In the genomic region with DNA sequence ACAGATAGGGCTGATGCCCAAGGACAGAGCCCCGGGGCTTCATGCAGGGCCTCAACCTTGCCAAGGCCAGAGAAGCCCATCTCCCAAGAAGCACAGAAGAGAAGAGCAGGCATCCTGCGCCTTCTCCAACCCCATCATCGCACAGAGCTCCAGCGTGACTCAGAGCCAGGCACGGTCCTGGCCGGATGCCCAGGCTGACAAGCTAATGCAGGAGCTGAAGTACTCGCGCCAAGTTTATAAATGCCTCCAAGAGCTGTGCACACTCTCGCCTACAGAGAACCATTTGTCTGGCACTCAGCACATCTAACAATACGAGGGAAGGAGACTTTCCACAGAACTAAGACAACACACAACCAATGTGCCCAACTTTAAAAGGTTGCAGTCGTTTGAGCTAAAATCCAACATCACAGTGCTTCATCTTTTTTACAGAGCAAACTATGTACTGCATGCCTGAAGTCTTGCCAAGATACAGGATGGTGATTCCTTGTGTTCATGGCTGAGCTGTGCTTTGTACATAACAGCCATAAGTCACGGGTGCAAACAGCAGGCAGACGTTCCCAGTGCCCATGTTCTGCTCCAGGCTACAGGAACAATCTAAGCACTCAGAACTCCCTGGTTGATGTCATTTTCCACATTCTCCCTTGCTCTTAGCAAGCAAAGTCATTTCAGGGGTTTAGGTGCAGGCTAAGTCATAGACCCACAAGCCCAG, we compare ENCODE assay signal across 8 mouse cellular contexts. TPM values are rescaled to one million over a fixed set of nuclear protein-coding genes. Genes with fewer than 3 reads are reported as not detected.
DNase-seq lines count a peak whose midpoint lies in the region; ATAC-seq and TF ChIP-seq lines count a peak whose summit lies in the region.

No protein-coding gene starts in this region.

- intact Hi-C loops in left cerebral cortex, adult 2 months (cut with DNase I), result no loop called here

- no peak; the same call in 1 of the 2 replicates for TF ChIP-seq CTCF in left cerebral cortex, adult 2 months (IDR thresholded peaks at IDR 0.05)

- peaks cover 22% of the 10 kb centered on the region for H3K4me1 ChIP-seq in intestine, embryonic 15.5 days (replicated peaks)
- peaks cover 21% of the 10 kb centered on the region for H3K4me1 ChIP-seq in stomach, embryonic 15.5 days

- H3K27ac ChIP-seq in intestine, embryonic 15.5 days, result peak overlapping the region; percentile 83
- no peak overlapping the region; the same call in 1 of the 2 replicates for H3K27ac ChIP-seq in left cerebral cortex, adult 2 months
- H3K27ac ChIP-seq in stomach, embryonic 15.5 days, result peak overlapping the region; percentile 93

- no peak overlapping the region for H3K4me3 ChIP-seq in intestine, embryonic 15.5 days (replicated peaks)
- H3K4me3 ChIP-seq in left cerebral cortex, adult 2 months, result no peak overlapping the region
- H3K4me3 ChIP-seq in stomach, embryonic 15.5 days (replicated peaks), result no peak overlapping the region

- peak; percentile 33 for DNase-seq in MN1 (ENCODE audit: low spot score)
- DNase-seq in cerebellum, adult 18-20 months, result peak; percentile 93
- peak; percentile 78 for DNase-seq in gastrocnemius, adult 8-10 months (ENCODE audit: low spot score in 2 of 2)
- DNase-seq in left cerebral cortex, adult 2 months (ENCODE audit: extremely low spot score in 1 of 2, low spot score in 2 of 2), result peak; percentile 91 to 94

- H3K36me3 ChIP-seq in intestine, embryonic 15.5 days, result 0 out of 2 replicates have a peak, but pooled peaks cover 3% of the 10 kb centered on the region
- 0 out of 2 replicates have a peak, but pooled peaks cover 12% of the 10 kb centered on the region for H3K36me3 ChIP-seq in stomach, embryonic 15.5 days

- no peak overlapping the region for H3K4me2 ChIP-seq in intestine, embryonic 15.5 days (replicated peaks)
- H3K4me2 ChIP-seq in stomach, embryonic 15.5 days, result no peak overlapping the region

- no peaks in the 10 kb centered on the region for H3K27me3 ChIP-seq in intestine, embryonic 15.5 days (replicated peaks)
- H3K27me3 ChIP-seq in stomach, embryonic 15.5 days (replicated peaks), result no peaks in the 10 kb centered on the region

- H3K9me3 ChIP-seq in intestine, embryonic 15.5 days, result no peaks in the 10 kb centered on the region
- H3K9me3 ChIP-seq in stomach, embryonic 15.5 days, result no peaks in the 10 kb centered on the region

- WGBS in intestine, embryonic 15.5 days, result 39% methylated on average over 13 of the region's 13 CpGs
- WGBS in stomach, embryonic 15.5 days, result 27% methylated on average over 13 of the region's 13 CpGs

- no peak overlapping the region for H3K9ac ChIP-seq in intestine, embryonic 15.5 days
- no peak overlapping the region for H3K9ac ChIP-seq in stomach, embryonic 15.5 days

- peak; percentile 81 for ATAC-seq in intestine, embryonic 15.5 days
- ATAC-seq in megakaryocyte-erythroid progenitor cell, adult 5-6 weeks (replicated peaks; ENCODE audit: low FRiP score, low TSS enrichment, poor library complexity, severe bottlenecking), result 0 out of 2 replicates have a peak, but pooled peaks have one; percentile 24
- peak; percentile 68; the same call in 1 of the 2 replicates for ATAC-seq in stomach, embryonic 15.5 days (ENCODE audit: insufficient read depth, low FRiP score, low read depth)
- no peak for ATAC-seq in activated CD4-positive, CD25-positive, alpha-beta regulatory T cell, adult 4 months

RNA-seq across cellular contexts. Expression of a gene that starts 35.1 kb away (rescaled TPM):
- 1 to 10 TPM in 3 of 4 experiments, under 1 TPM in 1; 0.70 to 2.0 (median 1.2) TPM for total RNA-seq in gastrocnemius, adult 8-10 months (2022)
- polyA plus RNA-seq in intestine, embryonic 15.5 days (2015; fragmentation: Nextera tagmentation; extraction: Ambion mirVana), result 15.1 and 17.4 TPM in 2 replicates
- 1 to 10 TPM; 4.4 to 6.7 TPM for total RNA-seq in left cerebral cortex, adult 2 months (2021)
- total RNA-seq in megakaryocyte-erythroid progenitor cell, adult 5-6 weeks (2014; fragmentation: Nextera tagmentation), result 3.3 and 3.4 TPM in 2 replicates
- total RNA-seq in megakaryocyte-erythroid progenitor cell, adult 5-6 weeks (2017), result 1.5 and 6.1 TPM in 2 replicates
- 22.7 and 27.0 TPM in 2 replicates for polyA plus RNA-seq in stomach, embryonic 15.5 days (2015; fragmentation: Nextera tagmentation; extraction: Ambion mirVana)
- polyA plus RNA-seq in activated CD4-positive, CD25-positive, alpha-beta regulatory T cell, adult 4 months (2017; shearing (Covaris generic)), result not detected

Comparison
In these comparisons a context has a peak if more than half of its experiments do, and no peak if none do; other contexts are left out.
1. DNase-seq: peak in every context shown above with its lines; median percentile 93 in cerebellum, adult 18-20 months; 92 in left cerebral cortex, adult 2 months; 78 in gastrocnemius, adult 8-10 months; 33 in MN1.